Mouse (Mus musculus): ENCODE measurements around the gene Ap1b1. TPM values are rescaled to one million over a fixed set of nuclear protein-coding genes. Genes with fewer than 3 reads are reported as not detected.
A peak's percentile ranks its signal among the peaks of the same experiment; 100 is the strongest.

The Ap1b1 gene
- total RNA-seq, 2 experiments from 2014 or later: 159 to 172 TPM

GRCm38 (mm10) chr11:4984249-4984648 lies 2.4 kb upstream of the Ap1b1 start:
- peak in 1 of 2 experiments; percentile 46 for DNase-seq (ENCODE audit: low spot score in 2 of 2)

- DNase-seq (ENCODE audit: low spot score in 2 of 2): no peak
Measured at GRCm38 (mm10) chr11:4984799-4985198, 1.8 kb upstream of the Ap1b1 start.

DNA sequence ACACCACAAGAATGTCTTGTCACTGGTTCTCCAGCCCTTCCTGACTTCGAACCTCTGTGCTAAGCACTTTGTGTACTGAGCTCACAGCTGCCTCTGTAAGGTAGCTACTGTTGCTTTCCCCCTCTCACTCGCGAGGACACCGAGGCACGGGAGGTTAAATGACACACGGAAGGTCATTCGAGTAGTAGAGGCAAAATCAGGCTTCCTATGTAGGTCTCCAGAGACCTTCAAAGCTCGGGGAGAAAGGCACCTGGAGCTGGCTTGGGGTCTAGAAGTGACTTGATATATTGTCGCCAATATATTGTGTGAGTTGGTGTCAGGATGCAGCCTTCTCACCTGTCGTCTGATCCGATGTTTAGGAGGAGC lies 846 bp downstream of the Ap1b1 start:
- DNase-seq (ENCODE audit: low spot score in 2 of 2): no peak

GRCm38 (mm10) chr11:4989187-4989586 lies 2.6 kb downstream of the Ap1b1 start:
- DNase-seq (ENCODE audit: low spot score in 2 of 2): no peak

GRCm38 (mm10) chr11:4992471-4992870 lies 5.8 kb downstream of the Ap1b1 start:
- no peak for DNase-seq (ENCODE audit: low spot score in 2 of 2)

DNA sequence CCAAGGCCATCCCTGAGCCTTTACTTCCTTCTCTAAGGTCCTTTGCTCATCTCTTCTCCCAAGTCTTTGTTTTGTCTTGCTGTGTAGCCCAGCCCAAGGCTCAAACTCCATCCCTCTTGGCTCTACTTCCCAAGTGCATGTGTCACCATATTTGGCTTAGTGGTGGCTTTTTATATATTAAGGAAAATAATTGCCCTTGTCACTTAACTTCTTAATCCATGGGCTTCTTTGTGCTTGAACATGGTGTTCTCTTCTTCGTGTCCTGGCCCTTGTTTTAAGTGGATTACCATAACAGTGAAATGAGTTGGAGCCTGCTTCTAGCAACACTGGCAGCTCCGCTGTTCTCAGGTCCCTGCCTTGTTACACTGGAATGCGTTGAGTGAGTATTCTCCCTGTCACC lies 9.1 kb downstream of the Ap1b1 start:
- DNase-seq (ENCODE audit: low spot score in 2 of 2): no peak

DNA sequence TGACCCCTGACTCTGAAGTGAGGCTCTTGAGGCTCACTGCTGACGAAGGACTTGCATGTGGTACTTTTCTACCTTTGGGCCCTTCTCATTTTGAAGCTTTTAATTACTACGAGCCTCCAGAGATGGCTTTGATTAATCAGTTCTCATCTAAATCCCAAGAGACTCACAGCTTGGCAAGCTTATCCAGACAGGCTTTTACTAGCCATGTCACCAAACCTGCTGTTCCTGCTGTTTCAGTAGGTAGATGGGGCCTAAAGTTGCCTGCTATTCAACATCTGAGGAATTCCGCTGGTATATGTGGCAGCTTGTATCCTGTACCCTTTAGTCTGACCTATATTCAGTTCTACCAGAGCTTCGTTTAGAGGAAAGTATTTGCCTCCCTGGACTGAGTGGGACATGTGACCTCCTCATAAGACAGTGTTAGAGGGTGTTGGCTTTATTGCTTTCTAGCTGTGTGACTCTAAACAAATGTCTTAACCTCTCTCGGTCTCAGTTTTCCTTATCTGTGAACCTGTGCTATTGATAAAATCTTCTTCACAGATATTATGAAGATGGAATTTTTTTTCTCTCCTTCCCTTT lies 10.1 kb downstream of the Ap1b1 start:
- no peak for DNase-seq (ENCODE audit: low spot score in 2 of 2)

- no peak for DNase-seq (ENCODE audit: low spot score in 2 of 2)
Measured at GRCm38 (mm10) chr11:4998352-4998751, 11.7 kb downstream of the Ap1b1 start.

DNA sequence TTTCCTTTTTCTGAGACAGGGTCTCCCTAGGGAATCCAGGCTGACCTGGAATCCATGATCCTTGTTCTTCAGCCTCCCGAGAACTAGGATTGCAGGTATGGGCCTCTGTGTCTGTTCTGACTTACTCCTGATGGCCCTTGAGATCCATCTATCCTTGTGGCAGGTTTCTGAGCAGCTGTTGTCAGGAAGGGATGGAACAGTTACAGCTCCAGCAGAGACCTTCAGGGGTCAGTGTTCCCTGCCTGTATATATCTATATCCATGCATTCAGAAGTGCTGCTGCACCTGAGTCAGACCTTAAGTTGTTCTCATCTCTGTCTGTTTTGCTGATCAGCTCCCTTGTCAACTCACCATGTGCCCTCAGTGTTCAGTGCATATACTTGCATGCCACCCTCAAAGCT lies 12.1 kb downstream of the Ap1b1 start:
- DNase-seq (ENCODE audit: low spot score in 2 of 2): no peak

- no peak for DNase-seq (ENCODE audit: low spot score in 2 of 2)
Measured at GRCm38 (mm10) chr11:5000241-5000640, 13.6 kb downstream of the Ap1b1 start.

- no peak for DNase-seq (ENCODE audit: low spot score in 2 of 2)
Measured at GRCm38 (mm10) chr11:5002826-5003225, 16.2 kb downstream of the Ap1b1 start.

- DNase-seq (ENCODE audit: low spot score in 2 of 2): no peak
Measured at GRCm38 (mm10) chr11:5005528-5005927, 18.9 kb downstream of the Ap1b1 start.

GRCm38 (mm10) chr11:5007186-5007585 lies 20.6 kb downstream of the Ap1b1 start:
- DNase-seq (ENCODE audit: low spot score in 2 of 2): no peak

DNA sequence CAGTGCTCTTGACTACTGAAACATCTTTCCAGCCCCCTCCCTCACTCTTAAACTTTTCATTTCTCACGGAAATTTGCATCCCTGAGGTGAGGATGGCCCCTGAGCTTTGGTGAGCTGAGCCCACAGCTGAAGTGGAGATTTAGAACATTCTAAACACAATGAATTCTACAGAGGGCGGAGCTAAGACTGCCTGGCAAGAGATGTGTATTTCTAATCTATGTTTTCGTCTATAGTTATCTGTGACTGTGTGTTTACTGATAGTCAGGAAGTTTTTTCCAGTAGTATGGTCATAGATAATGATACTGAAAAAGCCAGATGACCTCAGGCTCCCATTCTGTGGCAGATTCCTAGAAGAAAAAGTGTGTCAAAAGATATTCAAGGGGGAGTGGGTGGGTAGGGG lies 22.2 kb downstream of the Ap1b1 start:
- DNase-seq (ENCODE audit: low spot score in 2 of 2): no peak

GRCm38 (mm10) chr11:5009354-5010074 lies 22.9 kb downstream of the Ap1b1 start:
- DNase-seq (ENCODE audit: low spot score in 2 of 2): peak; percentile 26 to 38

GRCm38 (mm10) chr11:5010205-5010604 lies 23.6 kb downstream of the Ap1b1 start:
- DNase-seq (ENCODE audit: low spot score in 2 of 2): no peak

DNA sequence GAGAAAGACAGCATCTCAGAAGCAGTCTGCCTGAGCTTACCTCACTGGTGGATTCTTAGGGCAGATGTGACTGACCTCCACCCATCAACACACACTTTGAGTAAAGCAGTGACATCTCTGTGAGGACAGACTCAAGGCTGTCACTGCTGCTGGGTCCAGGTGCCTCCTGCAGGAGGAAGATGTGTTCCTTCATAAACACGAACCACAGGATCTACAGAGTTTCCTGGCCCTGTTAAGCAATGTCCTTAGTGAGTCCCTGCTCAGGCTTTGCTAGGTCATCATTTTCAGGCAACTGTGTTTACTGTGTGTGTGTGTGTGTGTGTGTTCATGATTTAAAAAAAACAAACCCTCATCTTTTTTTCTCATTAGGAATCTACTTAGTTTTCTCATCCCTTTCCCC lies 24.9 kb downstream of the Ap1b1 start:
- DNase-seq (ENCODE audit: low spot score in 2 of 2): no peak

- DNase-seq (ENCODE audit: low spot score in 2 of 2): no peak
Measured at GRCm38 (mm10) chr11:5012213-5012715, 25.6 kb downstream of the Ap1b1 start.

DNA sequence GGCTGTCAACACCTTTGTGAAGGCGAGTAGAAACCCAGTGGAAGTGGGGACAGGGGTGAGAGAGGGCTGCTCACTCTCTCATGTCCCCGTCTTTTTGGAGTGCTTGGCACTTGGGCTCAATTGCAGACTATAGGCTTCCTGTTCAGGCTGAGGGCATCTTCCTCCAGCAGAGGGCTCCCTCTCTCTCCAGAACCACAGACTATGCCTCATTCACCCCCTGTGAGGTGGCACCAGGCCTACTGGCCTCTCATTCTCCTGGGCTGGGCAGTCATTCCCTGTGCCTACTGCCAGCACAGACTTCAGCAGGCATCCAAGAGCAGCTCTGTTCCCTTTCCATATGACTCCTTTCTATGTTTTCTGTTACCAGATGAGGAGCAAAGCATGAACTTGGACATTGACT lies 29.1 kb downstream of the Ap1b1 start:
- DNase-seq (ENCODE audit: low spot score in 2 of 2): peak; percentile 78 to 79

GRCm38 (mm10) chr11:5016286-5016685 lies 29.7 kb downstream of the Ap1b1 start:
- no peak for DNase-seq (ENCODE audit: low spot score in 2 of 2)

DNA sequence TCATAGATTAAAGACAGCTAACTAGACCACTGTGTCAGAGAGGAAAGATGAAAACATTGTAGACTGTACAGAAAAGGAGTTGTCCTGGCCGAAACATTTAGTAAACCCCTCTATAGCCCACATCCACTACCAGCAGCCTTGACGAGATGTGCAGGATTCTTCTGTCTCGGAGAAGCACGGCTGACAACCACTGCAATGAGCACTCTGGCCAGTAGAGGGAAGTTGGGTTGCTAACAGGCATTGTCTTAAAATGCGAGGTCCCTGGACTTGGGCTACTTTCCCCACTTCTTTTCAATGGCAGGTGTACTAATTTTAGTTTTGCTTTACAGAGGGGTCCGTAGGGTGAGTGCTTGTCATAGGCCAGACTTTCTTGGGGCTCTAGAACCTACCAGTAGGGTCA lies 30.9 kb downstream of the Ap1b1 start:
- DNase-seq (ENCODE audit: low spot score in 2 of 2): peak; percentile 38 to 52

GRCm38 (mm10) chr11:5025108-5025507 lies 38.5 kb downstream of the Ap1b1 start:
- no peak for DNase-seq (ENCODE audit: low spot score in 2 of 2)

GRCm38 (mm10) chr11:5028228-5028627 lies 41.6 kb downstream of the Ap1b1 start:
- DNase-seq (ENCODE audit: low spot score in 2 of 2): peak; percentile 51 to 71
